Mouse (Mus musculus) liver, embryonic 14.5 days (tissue): Measurements from ENCODE around the gene Aldoc.

Experiments used
- CTCF ChIP-seq: IDR thresholded peaks from 2 replicates; pipeline ENCODE4 v1.5.1; 2016; ENCODE audit warnings: antibody characterized with exemption, low read depth, control low read depth
- EP300 ChIP-seq: IDR thresholded peaks from 2 replicates; pipeline ENCODE4 v1.6.1; 2016; ENCODE audit warnings: antibody characterized with exemption, low read depth

DNA sequence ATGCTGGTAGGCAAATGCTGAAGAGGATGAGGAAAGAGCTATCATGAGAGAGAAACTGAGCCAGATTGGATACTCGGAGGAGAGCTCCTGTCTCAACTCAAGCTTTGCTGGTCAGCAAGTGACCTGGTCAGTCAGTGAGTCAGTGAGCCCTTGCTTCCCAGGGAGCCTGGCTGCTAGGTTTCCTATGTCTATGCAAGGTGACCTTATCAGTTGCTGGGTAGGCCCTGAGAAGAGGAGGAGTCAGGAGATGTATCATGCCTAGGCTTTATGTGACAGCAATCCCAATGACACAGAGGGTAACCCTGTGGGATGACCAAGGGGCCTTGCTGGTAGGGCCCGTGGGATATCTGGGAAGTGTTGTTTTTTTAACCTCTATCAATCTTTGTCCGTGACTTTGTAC, 49.4 kb downstream of the Aldoc start:
- no peak for TF ChIP-seq CTCF
- TF ChIP-seq EP300: no peak
